Comparison of ENCODE assay signal across 25 mouse cellular contexts in genomic region chr2:149836471-149837135, GRCm38 (mm10). TPM values are rescaled to one million over a fixed set of nuclear protein-coding genes. Genes with fewer than 3 reads are reported as not detected.
DNase-seq lines count a peak whose midpoint lies in the region; ATAC-seq lines count a peak whose summit lies in the region.
"Had no signal": no experiment of that assay in that cellular context is flagged by ENCODE, and none has a peak within 500 bp of the region (broad histone marks: within the 10 kb centered on the region; RNA-seq: fewer than 3 reads in every experiment).

No protein-coding gene starts in this region.

- DNase-seq in frontal cortex, postnatal 25 days (ENCODE audit: low spot score in 2 of 2), result no peak
- DNase-seq in left cerebral cortex, adult 18-20 months (ENCODE audit: low spot score in 2 of 2), result peak; percentile 20 to 24
- DNase-seq in left cerebral cortex, adult 8-10 months (ENCODE audit: low spot score in 2 of 2), result no peak
- DNase-seq in right cerebral cortex, adult 18-20 months, result peak; percentile 24
- DNase-seq in right cerebral cortex, postnatal 4 days, result no peak
- no peak for DNase-seq in cerebellum, adult 9-11 months
- DNase-seq: adrenal gland, postnatal 10 days; B cell, adult 2 months; cerebellum, adult 18-20 months; cerebellum, adult 9-10 months; cerebellum, postnatal 25 days; forebrain, postnatal 0 days; gastrocnemius, postnatal 25 days; heart, adult 2 months; heart, postnatal 14 days had no signal

- ATAC-seq in frontal cortex, adult (ENCODE audit: low TSS enrichment), result peak; percentile 74
- ATAC-seq: forebrain, embryonic 14.5 days; forebrain, postnatal 0 days; intestine, postnatal 0 days; Patski had no signal

RNA-seq across cellular contexts. Expression of gene C530025M09Rik, which starts 5.6 kb away (rescaled TPM):
- total RNA-seq in left cerebral cortex, adult 18-20 months (2021), result 1 to 10 TPM; 1.7 to 2.1 TPM
- total RNA-seq in left cerebral cortex, adult 8-10 months (2022), result 1 to 10 TPM; 1.2 to 2.5 (median 1.6) TPM
- total RNA-seq: adrenal gland, adult 18-20 months; adrenal gland, postnatal 10 days; CH12.LX; common myeloid progenitor, adult 5-6 weeks; G1E; gastrocnemius, adult 8-10 months; gastrocnemius, postnatal 25 days; heart, adult 2 months; heart, postnatal 14 days; hematopoietic stem cell, adult 5-6 weeks had no signal

RNA-seq across cellular contexts. Expression of gene Syndig1, which starts 7.6 kb away (rescaled TPM):
- total RNA-seq in left cerebral cortex, adult 18-20 months (2021), result 10 to 100 TPM; 52.9 to 64.0 TPM
- 10 to 100 TPM; 53.9 to 58.9 (median 57.0) TPM for total RNA-seq in left cerebral cortex, adult 8-10 months (2022)
- total RNA-seq: CH12.LX; common myeloid progenitor, adult 5-6 weeks; gastrocnemius, postnatal 25 days; hematopoietic stem cell, adult 5-6 weeks had no signal

Comparison
In these comparisons a context has a peak if more than half of its experiments do, and no peak if none do; other contexts are left out.
1. DNase-seq: peak in left cerebral cortex, adult 18-20 months (2 of 2) and right cerebral cortex, adult 18-20 months (single experiment); none in frontal cortex, postnatal 25 days (0 of 2), left cerebral cortex, adult 8-10 months (0 of 2), right cerebral cortex, postnatal 4 days (single experiment) and cerebellum, adult 9-11 months (single experiment).